7 mouse cellular contexts compared by ENCODE assay signal in genomic region chr7:43680960-43681359, GRCm38 (mm10). TPM values are rescaled to one million over a fixed set of nuclear protein-coding genes. Genes with fewer than 3 reads are reported as not detected.
DNase-seq lines count a peak whose midpoint lies in the region.

No protein-coding gene starts in this region.

- intact Hi-C loops in gastrocnemius, postnatal 14 days (cut with DNase I; ENCODE audit: low total_unique reads): loop anchor here (5.0 kb wide), 1 partner anchor 101 kb away; the partner anchor contains the start of gene Klk10

- DNase-seq in 416B (ENCODE audit: low read depth): peak; percentile 54
- DNase-seq in CD8-positive naive resting alpha-beta T cell, adult 2 months (ENCODE audit: low read depth in 2 of 2, low spot score in 2 of 2): peak; percentile 39 to 51
- DNase-seq in c-Kit-positive CD71-positive TER-119-negative erythroid progenitor cells, embryonic 14.5 days (ENCODE audit: low read depth): peak; percentile 36
- DNase-seq in gastrocnemius, postnatal 14 days: peak; percentile 58
- DNase-seq in kidney, postnatal 4 days: peak; percentile 81
- DNase-seq in lung, postnatal 10 days: peak; percentile 77
- peak; percentile 49 for DNase-seq in ovary, postnatal 36 days (ENCODE audit: low spot score)

RNA-seq across cellular contexts. Expression of gene Ctu1, which starts 9.1 kb away (rescaled TPM):
- 1 to 10 TPM; 2.2 to 2.9 TPM for total RNA-seq in gastrocnemius, postnatal 14 days (2021)

RNA-seq across cellular contexts. Expression of gene Klk14, which starts 9.3 kb away (rescaled TPM):
- total RNA-seq in gastrocnemius, postnatal 14 days (2021): not detected

RNA-seq across cellular contexts. Expression of gene Siglece, which starts 21.0 kb away (rescaled TPM):
- total RNA-seq in gastrocnemius, postnatal 14 days (2021): under 1 TPM; 0.78 to 0.80 TPM

RNA-seq across cellular contexts. Expression of gene Klk13, which starts 31.4 kb away (rescaled TPM):
- not detected for total RNA-seq in gastrocnemius, postnatal 14 days (2021)

RNA-seq across cellular contexts. Expression of gene Ceacam18, which starts 46.5 kb away (rescaled TPM):
- not detected for total RNA-seq in gastrocnemius, postnatal 14 days (2021)

Comparison
In these comparisons a context has a peak if more than half of its experiments do, and no peak if none do; other contexts are left out.
1. Peak in every context shown above with its lines: DNase-seq.